Mouse (Mus musculus) testis, postnatal 10 days (tissue): ENCODE measurements at regions not wholly inside any gene's neighbourhood (a gene's known extent, or its start where the extent isn't known, plus 50 kb on each side); places are given as distances from the start of the nearest gene placed in this dataset.
"Not testable (repeated sequence)": the region's sequence is repeated elsewhere in the genome, so short reads cannot be mapped to it uniquely, and the experiment has no call there.

Experiments used
- DNase-seq: peaks from one replicate; pipeline ENCODE4 v3.0.0; 2021; ENCODE audit warnings: low spot score

DNA sequence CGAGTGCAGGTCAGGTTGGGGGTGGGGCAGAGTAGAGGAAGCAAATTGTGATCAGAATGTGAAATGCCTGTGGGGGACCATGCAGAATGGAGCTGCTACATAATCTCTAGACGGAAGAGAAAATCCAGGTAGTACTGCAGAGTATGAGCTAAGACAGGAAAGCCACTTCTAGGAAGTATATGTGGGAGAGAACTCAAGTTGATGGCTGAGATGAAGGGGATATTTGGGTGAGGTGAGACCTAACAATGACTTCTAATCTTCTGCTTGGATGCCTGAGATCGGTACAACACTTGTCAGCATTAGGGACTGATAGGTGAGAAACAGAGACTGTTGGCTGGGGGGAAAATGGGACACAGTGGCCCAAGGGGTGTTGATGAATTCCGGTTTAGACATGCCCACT, 81.4 kb upstream of the Cpsf6 start:
- no peak for DNase-seq

DNA sequence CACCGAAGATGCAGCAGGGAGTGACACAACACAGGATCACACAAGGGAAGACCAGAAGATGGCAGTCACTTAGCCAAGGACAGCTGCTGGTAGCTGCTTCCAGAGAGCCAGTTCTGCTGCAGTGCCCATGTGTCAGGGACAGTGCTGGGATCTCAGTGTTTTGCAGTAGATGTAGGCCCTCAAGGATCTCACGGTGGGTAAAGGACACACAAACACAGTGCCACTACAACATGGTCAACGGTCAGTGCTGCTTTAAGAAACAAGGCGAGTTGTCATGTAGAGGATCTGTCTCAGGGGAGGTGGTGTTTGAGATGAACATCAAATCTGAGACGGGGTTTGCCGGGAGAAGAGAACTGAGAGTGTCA, 80.5 kb upstream of the Cpsf6 start:
- no peak for DNase-seq

DNA sequence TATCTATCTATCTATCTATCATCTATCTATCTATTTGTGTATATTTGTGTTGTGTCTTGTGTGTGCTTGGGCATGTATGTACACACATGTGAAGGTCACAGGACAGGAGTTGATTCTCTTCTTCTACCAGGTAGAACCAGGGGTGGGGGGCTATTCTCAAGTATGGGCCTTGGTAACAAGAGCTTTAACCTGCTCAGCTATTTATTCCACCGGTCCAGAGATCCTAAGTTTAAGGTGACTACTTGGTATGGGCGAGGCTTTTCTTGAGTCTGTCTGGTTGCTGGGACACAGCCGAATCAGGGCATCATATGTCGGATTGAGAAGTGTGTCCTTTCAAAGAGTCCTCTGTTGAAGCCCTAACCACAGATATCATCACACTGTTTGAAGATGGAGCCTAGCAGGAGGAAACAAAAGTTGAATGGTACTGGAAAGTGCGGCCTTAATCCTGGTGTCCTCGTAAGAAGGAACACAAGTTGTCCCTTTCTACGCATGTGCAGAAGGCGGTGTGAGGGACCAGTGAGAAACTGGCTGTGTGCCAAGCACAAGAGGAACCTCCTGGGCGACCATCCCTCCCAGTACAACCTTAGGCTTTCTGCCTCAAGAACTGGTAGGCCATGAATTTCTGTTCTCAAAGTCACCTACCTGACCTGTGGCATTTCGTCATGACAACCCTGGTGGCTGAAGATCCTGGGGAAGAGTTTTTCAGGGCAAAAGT, 80.0 kb upstream of the Cpsf6 start:
- DNase-seq = no peak

DNA sequence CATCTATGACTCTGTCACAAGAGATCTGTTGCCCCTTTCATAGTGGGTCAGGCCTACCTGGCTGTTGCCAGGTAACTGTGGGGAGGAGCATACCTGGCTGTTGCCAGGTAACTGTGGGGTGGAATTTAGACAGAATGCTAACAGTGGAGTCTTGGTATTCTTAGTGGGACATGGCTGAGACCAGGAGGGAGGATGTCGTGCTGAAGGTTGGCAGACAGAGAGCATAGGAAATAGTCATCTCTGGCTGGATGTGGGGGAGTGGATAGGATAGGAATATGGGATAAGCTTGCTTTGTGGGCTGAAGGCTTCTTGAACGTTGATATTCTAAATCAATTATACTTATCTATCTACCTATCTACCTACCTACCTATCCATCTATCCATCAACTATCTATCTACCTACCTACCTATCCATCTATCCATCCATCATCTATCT, 79.2 kb upstream of the Cpsf6 start:
- DNase-seq = no peak

DNA sequence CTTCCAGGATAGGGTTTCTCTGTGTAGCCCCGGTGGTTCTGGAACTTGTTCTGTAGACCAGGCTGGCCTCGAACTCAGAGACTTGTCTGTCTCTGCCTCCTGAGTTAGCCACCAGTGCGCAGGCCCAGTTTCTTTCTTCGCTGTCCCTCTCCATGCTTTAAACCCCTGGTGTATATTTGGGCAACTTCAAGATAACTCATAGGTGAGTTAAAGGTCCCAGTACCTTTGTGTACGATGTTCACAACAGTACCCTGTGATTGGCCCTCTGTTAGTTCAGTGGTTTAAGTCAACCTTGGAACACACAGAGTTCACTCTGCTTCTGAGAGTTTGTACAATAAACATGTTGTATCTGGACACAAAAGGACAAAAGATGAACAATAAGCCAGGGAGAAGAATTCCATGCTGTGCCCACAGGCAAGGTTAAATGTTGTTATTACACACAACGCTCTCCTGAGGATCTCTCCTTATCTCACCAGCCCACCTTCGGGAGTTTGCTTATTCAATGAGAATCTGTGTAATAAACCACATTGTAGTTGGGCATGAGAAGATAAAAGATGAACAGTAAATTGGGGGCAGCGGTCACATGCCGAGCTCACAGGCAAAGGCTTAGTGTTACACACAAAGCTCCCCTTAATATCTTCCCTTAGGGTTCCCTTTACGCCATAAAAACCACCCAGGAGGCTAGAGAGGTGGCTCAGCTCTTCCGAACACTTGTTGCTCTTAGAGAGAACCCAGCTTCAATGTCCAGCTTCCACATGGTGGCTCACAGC, 78.6 kb upstream of the Cpsf6 start:
- no peak for DNase-seq

DNA sequence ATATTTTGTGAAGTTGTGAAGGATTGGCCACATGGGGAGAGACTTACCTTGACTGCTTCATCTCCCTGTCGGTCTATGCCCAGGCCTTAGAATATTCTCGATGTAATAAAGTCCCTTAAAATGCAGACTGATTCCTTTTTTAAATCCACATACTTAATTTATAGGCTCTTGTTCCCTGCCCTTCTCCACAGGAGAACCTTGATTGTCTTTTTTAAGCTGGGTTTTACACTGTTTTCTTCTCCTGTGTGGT, 77.8 kb upstream of the Cpsf6 start:
- no peak for DNase-seq

DNA sequence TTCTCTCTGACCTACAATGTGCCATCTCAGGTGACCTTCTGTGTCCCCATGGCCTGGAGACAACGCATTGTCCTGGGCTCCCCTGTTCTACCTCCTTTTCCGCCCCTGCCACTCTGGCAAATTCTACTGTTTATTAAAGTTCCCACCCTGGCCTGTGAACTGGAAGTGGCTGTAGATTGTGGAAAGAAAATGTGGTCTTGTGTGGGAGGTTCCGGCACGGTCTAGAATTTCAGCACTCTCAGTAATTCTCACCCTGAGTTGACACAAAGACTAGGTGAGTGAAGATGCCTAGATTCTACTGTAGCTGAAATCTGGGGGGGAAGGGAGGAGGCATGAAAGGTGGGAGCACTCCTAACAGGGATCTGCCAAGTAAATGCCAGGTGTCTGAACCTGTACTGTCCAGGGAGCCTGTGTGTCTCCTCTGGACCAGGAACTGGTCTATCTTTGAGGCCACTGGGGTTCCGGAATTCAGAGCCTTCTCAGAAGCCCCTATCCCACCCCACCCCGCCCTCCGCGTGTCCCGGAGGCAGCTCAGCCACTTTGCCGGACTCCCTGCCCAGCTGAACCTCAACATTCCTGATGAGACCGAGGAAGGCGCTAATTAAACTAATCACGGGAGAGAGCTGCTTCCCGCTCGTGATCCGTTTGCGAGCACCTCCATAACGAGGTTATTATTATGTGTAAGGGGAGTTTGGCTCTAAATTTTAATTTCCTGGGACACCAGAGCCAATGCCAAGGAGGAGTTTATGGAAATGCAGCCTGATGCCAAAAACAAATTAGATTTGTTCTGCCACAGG, 77.3 kb upstream of the Cpsf6 start:
- DNase-seq = no peak

DNA sequence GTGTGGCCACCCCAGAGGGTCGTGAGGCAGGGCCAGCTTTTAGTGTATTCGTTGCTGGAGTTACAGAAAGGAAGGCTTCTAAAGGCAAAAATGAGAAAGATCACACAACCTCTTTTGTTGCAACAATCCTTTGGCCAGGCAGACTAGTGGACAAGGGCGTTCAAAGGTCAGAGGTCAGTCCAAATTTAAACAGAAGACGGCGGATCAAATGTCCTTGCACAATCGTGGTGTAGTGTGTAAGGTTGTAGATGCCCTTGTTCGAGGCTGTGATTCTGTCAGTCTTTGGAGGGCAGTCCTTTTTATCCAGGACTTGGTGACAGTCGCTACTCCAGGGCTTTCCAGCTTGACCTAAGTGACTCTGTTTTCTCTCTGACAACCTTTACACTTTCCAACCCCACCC, 76.6 kb upstream of the Cpsf6 start:
- no peak for DNase-seq

DNA sequence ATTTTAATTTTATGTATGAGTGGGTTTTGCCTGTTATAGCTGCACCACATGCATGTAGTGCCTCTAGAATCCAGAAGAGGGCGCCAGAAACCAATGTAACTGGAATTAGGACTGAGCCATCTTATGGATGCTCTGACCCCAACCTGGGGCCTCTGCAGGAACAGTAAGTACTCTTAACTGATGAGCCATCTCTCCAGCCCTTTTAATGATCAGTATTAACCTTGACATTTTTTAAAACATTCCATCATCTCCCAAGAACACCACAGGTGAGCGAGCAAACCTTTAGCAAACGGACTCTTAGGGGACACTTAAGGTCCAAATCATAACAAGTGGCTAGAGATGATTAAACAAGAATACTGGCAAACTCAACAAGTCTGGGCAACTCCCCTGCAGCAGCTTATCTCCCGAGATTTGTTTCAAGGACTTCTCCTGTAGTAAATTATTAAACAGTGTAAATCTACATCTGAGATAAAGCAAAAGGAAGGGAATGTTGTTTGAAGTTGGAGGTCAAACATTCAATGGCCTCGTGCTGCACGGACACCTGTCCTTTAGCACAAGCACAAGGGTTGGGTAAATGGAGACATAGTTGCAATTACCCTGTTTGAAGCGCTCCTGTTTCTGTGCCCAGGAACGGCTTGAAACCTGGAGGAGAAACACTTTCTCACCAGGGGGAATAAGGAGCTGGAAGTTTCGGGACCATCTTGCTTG, 75.9 kb upstream of the Cpsf6 start:
- DNase-seq = peak; percentile 76

DNA sequence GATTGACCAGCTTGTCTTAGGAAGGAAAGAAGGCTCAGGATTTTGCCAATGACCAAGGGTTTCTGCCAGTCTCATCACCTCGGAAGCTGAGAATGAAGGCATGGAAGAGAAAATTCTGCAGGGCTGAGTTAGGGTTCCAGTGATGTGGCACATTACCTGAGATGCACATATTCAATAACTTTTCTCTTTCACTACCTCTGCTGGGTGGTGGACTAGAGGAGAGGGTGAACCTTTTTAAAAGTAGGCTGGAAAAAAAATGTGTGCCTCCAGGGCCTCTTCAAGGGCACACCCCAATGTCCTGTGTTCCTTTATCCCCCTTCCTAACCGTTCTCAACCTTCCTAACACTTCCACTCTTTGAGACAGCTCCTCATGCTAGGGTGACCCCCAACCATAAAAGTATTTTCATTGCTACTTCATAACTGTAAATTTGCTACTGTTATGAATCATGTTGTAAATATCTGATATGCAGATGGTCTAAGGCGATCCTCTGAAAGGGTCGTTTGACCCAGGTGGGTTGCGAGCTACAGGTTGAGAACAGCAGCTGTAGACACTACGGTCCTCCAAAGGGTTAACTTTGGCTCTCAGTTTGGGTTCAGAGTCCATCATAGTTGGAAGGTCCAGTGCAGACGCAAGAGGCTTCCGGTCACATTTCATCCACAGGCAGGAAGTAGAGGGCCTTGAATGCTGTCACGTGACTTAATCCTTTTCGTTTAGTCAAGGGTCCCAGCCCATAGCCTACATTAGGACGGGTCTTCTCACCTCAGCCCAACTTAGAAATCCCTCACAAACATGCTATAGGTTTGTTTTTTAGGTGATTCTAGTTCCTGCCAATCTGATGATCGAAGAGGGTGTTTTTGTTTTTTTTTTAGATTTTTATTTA, 75.1 kb upstream of the Cpsf6 start:
- no peak for DNase-seq

DNA sequence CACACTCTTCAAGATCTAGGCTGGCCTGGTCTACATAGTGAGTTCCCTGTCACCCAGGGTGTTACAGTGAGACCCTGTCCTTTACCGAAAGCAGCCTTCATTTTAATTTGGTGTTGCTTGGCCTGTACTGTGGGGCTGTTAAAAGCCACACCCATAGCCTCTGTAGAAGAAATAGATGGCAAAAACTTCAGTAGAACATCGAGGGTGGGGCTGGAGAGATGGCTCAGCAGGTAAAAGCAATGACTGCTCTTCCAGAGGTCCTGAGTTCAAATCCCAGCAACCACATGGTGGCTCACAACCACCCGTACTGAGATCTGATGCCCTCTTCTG, 74.3 kb upstream of the Cpsf6 start:
- no peak for DNase-seq

DNA sequence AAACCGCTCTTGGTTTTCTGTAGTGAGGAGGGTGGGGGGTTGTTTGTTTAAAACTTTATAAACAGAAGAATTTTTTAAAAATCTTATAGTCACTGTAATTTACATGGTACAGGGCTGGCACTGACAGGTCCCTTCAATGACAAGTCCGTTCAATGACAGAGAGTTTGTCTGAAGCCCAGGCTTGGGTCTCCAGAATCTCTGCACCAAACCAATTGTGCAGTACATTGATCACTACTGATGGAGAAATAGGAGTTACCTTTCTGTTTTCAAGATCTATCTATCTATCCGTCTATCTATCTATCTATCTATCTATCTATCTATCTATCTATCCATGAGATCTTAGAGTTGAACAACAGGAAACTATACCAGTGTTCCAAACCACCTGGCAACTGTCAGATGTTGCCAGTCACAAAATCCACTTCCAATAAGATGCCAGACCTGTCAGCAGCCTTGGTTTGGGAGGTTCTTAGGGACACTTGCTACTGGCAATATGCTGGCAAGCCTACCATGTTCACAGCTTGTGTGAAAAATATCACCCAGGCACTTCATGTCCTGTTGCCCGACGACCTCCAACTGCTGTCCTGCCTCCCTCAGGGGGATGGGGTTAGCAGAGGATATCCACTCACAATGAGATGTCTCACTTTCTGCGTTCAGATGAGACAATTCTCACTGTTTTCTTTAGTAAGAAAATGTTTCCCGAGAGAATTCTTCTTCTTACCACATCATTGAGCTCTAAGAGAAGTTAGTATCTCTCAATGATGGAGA, 73.8 kb upstream of the Cpsf6 start:
- DNase-seq = no peak

DNA sequence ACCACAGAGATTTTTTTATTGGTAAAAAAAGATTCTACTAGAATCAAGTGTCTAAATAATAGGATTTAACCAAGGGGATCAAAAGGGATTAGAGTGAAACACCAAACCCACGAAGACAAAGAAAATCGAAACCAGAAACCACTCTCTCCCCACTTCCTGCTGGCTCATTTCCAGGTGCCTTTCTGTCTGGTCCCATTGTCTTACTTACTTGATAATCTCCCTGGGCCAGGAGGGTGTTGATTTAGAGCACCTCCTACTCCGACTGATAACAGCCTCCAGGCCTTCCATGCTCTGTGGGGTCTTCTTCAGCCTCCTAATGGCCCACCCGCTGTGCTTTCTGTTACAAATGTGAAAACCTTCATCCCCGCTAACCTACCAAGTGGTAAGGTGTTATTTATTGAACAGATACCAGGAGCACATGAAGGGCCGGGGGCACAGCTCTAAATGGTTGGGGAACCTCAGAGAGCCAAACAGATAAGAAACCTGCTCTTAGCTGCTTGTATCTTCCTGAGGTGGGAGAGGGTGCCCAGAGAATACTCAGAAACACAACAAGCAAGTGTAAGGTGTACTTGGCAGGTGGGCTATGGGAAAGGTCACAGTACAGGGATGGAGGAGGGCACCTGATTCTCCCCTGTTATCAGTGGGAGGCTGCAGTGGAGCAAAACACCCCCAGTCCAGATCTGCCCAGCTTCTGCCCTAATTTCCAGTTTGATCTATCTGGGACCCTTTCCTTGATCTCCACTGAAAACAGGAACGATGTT, 72.6 kb upstream of the Cpsf6 start:
- no peak for DNase-seq

DNA sequence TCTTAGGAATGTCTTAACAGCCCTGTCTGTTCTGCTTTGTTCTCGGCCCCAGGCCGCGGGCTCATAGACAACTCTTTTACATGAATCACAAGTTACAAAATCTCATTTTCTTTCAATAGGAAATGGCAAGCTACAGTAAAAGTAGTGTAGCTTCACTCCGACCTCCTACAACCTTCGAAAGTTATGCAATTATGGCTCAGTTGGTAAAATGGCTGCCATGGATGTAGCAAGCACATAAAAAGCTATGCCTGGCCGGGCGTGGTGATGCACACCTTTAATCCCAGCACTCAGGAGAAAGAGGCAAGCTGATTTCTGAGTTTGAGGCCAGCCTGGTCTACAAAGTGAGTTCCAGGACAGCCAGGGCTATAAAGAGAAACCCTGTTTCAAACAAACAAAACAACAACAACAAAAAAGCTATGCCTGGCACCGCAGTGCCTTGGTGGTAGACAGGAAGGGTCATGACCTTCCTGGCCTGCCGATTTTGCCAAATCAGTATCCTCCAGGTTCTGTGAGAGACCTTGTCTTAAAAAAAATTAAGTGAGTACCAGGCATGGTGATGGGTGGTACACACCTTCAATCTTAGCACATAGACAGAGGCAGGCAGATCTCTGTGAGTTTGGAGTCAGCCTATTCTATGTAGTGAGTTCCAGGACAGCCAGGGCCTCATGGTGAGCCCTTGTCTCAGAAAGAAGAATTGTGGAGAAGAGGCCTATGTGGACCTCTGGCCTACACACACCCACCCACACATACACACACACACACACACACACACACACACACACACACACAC, 71.8 kb upstream of the Cpsf6 start:
- DNase-seq = no peak

DNA sequence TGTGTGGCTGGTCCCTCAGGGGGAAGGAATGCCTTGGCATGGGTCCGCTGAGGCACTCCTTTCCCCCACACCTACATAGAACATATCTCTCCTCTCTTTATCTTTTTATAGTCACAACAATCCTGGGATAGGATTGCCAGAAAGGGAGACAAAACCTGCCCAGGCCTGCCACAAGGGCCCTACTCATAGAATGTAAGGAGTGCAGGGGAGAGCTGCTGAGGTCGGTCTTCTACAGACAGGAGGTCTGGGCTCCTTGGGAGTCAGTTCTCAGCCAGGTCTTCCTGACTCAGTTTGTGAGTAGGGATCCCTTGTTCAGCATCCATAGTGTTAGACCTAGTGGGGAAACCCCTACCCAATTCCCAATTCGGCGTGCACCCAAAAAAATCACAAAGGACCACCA, 70.8 kb upstream of the Cpsf6 start:
- DNase-seq = no peak

DNA sequence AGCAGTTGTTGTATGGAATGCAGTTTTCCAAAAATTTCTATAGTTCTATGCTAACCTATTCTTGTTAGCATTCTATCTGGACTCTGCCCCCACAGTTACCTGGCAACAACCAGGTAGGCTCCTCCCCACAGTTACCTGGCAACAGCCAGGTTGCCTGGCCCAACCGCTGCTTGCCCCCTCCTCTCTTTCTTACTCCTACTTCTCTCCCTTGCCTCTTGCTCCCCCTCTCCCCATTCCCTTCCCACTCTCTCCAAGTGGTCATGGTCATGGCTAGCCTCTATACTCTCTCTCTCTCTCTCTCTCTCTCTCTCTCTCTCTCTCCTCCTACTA, 70.4 kb upstream of the Cpsf6 start:
- no peak for DNase-seq

DNA sequence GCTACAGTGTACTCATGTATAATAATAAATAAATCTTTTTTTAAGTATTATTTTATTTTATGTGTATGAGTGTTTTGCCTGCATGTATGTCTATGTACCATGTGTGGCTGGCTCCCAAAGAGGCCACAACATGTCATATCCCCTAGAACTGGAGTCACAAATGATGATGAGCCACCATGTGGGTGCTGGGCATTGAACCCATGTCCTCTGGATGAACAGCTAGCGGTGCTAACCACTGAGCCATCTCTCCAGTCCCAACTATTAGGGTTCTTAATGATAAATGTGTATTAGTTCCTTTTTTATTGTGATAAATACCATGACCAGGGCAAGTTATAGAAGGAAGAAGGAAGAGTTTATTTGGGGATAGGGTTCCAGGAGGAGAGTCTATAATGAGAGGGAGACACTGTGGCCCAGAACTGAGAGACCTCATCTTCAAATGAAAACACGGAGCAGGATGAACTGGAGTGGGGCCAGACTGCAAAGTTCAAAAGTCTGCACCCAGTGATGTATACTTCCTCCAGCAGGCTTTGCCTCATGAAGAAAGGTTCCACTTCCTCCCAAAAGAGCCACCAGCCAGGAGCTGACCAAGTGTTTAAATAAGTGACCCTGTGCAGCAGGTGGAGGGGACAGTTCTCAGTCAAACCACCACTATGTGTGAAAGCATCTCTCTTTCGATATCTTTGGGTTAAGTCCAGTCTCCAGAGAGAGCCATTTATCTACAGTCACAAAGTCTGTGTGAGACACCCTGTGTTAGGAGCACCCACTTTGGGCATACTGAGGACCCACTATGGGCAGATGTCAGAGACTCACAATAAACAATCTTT, 69.8 kb upstream of the Cpsf6 start:
- no peak for DNase-seq

DNA sequence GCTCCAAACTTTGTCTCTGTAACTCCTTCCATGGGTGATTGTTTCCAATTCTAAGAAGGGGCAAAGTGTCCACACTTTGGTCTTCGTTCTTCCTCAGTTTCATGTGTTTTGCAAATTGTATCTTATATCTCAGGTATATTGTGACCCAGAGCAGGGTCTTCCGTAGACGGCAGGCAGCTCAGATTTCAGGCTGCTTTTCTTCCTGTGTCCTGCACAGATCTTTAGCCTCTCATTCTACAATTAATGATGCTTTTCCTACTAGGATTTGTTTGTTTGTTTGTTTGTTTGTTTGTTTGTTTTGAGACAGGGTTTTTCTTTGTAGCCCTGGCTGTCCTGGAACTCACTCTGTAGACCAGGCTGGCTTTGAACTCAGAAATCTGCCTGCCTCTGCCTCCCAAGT, 69.0 kb upstream of the Cpsf6 start:
- not testable (repeated sequence) for DNase-seq

DNA sequence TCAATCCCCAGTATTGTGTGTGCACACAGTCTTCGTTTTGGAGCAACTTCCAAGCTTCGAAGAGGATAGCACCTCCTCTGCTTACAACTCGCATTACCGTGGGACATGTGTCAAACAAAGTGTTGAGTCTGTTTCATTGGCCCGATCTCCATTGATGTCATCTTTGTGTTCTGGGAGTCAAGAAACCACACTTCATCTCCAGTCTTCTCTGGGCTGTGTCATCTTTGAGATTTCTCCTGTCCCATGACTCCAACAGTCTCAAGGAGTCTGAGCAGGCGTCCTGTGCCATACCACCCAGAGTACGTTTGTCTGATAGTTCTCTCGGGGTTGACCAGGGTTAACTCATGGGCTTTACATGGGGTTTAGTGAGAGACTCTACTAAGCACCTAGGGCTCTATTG, 67.8 kb upstream of the Cpsf6 start:
- no peak for DNase-seq
